Comparison of ENCODE assay signal across 22 mouse cellular contexts in genomic region chr3:34083655-34084054, GRCm38 (mm10).
"Had no signal": no experiment of that assay in that cellular context is flagged by ENCODE, and none has a peak within 500 bp of the region (broad histone marks: within the 10 kb centered on the region; RNA-seq: fewer than 3 reads in every experiment).

No protein-coding gene starts in this region.

- H3K36me3 ChIP-seq: limb, embryonic 15.5 days; midbrain, embryonic 12.5 days; stomach, embryonic 15.5 days had no signal

- H3K27me3 ChIP-seq: kidney, embryonic 15.5 days; limb, embryonic 12.5 days; limb, embryonic 15.5 days; megakaryocyte, embryonic 14.5 days; midbrain, embryonic 12.5 days; midbrain, embryonic 15.5 days; neural tube, embryonic 13.5 days; stomach, embryonic 15.5 days had no signal

- H3K27ac ChIP-seq: kidney, embryonic 15.5 days; limb, embryonic 12.5 days; limb, embryonic 15.5 days; macrophage; midbrain, embryonic 12.5 days; midbrain, embryonic 15.5 days; neural tube, embryonic 13.5 days; stomach, embryonic 15.5 days had no signal

- H3K9me3 ChIP-seq: kidney, embryonic 15.5 days; limb, embryonic 12.5 days; limb, embryonic 15.5 days; midbrain, embryonic 12.5 days; midbrain, embryonic 15.5 days; neural tube, embryonic 13.5 days; stomach, embryonic 15.5 days had no signal

- H3K9ac ChIP-seq: kidney, embryonic 15.5 days; limb, embryonic 12.5 days; limb, embryonic 15.5 days; lung, embryonic 14.5 days; midbrain, embryonic 12.5 days; midbrain, embryonic 15.5 days; neural tube, embryonic 13.5 days; stomach, embryonic 15.5 days had no signal

- H3K4me2 ChIP-seq: kidney, embryonic 15.5 days; limb, embryonic 12.5 days; limb, embryonic 15.5 days; lung, embryonic 14.5 days; midbrain, embryonic 12.5 days; midbrain, embryonic 15.5 days; neural tube, embryonic 13.5 days; stomach, embryonic 15.5 days had no signal

- DNase-seq: kidney, adult 11 months; kidney, adult 8-10 months; kidney, postnatal 10 days; kidney, postnatal 36 days; layer of hippocampus, postnatal 36 days; left cerebral cortex, postnatal 4 days; lung, embryonic 14.5 days; retina, postnatal 1 day; right cerebral cortex, postnatal 25 days; spleen, adult 18-20 months; thymus, postnatal 25 days had no signal

- ATAC-seq: lung, postnatal 0 days; midbrain, embryonic 15.5 days had no signal

- H3K4me3 ChIP-seq: kidney, embryonic 15.5 days; limb, embryonic 12.5 days; limb, embryonic 15.5 days; megakaryocyte, embryonic 14.5 days; midbrain, embryonic 12.5 days; midbrain, embryonic 15.5 days; myocyte; neural tube, embryonic 13.5 days; stomach, embryonic 15.5 days had no signal
